Mouse (Mus musculus): ENCODE measurements at regions not wholly inside any gene's neighbourhood (a gene's known extent, or its start where the extent isn't known, plus 50 kb on each side); places are given as distances from the start of the nearest gene placed in this dataset.
A peak's percentile ranks its signal among the peaks of the same experiment; 100 is the strongest.

- DNase-seq (ENCODE audit: low read depth, low spot score) = peak; percentile 12
Observed at GRCm38 (mm10) chr1:52305679-52306632, 72.9 kb upstream of the Gls start.

- DNase-seq (ENCODE audit: low read depth, low spot score) = no peak
Observed at GRCm38 (mm10) chr1:52302557-52302956, 69.5 kb upstream of the Gls start.

- DNase-seq (ENCODE audit: low read depth, low spot score) = no peak
Observed at GRCm38 (mm10) chr1:52301266-52301665, 68.2 kb upstream of the Gls start.

- DNase-seq (ENCODE audit: low read depth, low spot score) = peak; percentile 24
Observed at GRCm38 (mm10) chr1:52299559-52299958, 66.5 kb upstream of the Gls start.

GRCm38 (mm10) chr1:52298336-52298735 lies 65.3 kb upstream of the Gls start:
- no peak for DNase-seq (ENCODE audit: low read depth, low spot score)

GRCm38 (mm10) chr1:52296178-52296577 lies 63.1 kb upstream of the Gls start:
- DNase-seq (ENCODE audit: low read depth, low spot score) = no peak

- no peak for DNase-seq (ENCODE audit: low read depth, low spot score)
Observed at GRCm38 (mm10) chr1:52294521-52294920, 61.5 kb upstream of the Gls start.

- no peak for DNase-seq (ENCODE audit: low read depth, low spot score)
Observed at GRCm38 (mm10) chr1:52293393-52294099, 60.5 kb upstream of the Gls start.
